Mouse (Mus musculus) adrenal gland, adult 18-20 months (tissue): ENCODE data around the gene Gm14326. TPM values are rescaled to one million over a fixed set of nuclear protein-coding genes. Genes with fewer than 3 reads are reported as not detected.
"Not testable (repeated sequence)": the region's sequence is repeated elsewhere in the genome, so short reads cannot be mapped to it uniquely, and the experiment has no call there.

Experiments used
- DNase-seq, 2 experiments: peaks; one replicate each; pipeline ENCODE4 v3.0.0; 2021 to 2022; ENCODE audit warnings: low spot score in 2 of 2
- long read RNA-seq, 2 experiments: library from polyadenylated mRNA; stranded (forward); transcript quantifications; one replicate each; pipeline ENCODE4 v2.0.0; 2021
- total RNA-seq, 2 experiments: library from RNA; stranded (reverse); gene quantifications; 1 replicate in 1 of 2; 2 replicates in 1 of 2; pipeline ENCODE4 v1.2.3; 2021

Gm14326 gene
- 10 to 100 TPM; 27.1 to 30.1 TPM for total RNA-seq
- long read RNA-seq, experiment 1, partial matches to known transcripts, result 0 of 4 reads
- long read RNA-seq, experiment 1, other reads (novel, unspliced or antisense), result 2 of 4 reads
- long read RNA-seq, experiment 2, transcript Gm14326-201 (4 exons, 767 nt), result major isoform, 9 of 17 reads
- long read RNA-seq, experiment 2, partial matches to known transcripts, result 0 of 17 reads
- long read RNA-seq, experiment 2, other reads (novel, unspliced or antisense), result 4 of 17 reads

DNA sequence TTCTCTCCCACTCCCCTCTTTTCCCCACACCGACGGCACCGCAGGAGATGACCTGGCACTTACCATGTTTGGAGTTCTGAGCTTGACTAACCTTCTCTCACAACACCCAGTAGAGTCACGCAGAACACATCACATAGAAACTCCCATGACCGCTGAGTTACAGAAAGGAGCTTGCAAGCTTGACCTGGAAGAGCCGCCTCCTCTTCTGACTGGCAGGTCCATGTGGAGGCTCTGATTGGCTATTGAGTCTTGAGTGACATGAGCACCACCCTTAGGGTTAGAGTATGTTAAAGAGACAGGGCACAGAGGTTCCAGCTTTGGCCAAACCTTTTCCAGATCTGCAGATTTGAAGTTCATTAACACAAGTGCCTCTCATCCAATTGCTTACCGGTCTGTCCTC is at the start of gene Gm14326:
TSS of gene Gm14326 (minus strand) at position 153 of the 400 bp plus-strand sequence.
- DNase-seq, result peak; percentile 67

- not testable (repeated sequence) for DNase-seq
These were observed 17.7 kb upstream of the Gm14326 start for GRCm38 (mm10) chr2:177974814-177975213.

DNA sequence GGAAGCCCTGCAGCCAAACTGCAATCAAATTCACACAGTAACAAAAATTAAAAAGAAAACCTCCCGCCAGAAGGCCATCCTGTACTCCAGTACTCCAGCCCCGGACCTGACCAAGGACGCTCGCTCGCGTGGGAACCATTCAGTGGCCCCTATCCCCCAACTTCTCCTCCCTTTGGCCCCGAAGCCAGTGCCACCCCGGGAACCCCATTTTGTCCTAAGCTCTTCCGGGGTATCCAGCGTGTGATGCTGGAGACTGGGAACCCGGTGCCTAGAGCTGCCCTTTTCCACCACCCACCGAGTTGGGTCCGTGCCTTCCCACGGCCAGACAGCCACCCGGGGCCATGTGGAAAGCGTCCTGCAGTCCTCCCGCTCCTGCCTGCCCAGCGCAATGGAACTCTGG is 363 bp downstream of the Gm14326 start:
- peak in 1 of 2 experiments; percentile 19 for DNase-seq

DNA sequence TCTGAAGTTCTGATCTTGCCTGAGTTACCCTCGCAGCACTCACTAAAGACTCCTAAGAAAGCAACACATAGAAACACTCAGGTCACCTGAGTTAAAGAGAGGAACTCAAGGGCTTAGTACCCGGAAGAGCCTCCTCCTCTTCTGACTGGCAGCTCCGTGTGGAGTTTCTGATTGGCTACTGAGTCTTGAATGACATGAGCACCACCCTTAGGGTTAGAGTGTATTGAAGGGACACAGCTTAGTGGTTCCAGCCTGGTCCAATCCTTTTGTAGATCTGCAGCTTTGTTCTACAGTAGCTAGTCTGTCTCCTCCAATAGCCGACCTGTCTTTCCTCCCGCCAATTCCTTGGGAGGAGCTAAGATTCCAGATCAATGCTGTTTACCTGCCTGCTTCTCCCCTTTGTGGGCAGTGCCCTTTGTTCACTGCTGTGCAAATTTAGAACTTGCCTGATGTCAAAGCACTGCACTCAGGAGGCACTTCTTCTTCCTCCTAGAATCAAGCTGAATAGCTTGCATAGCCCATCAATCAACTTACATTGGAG is 31.5 kb downstream of the Gm14326 start, which contains the start of gene Zfp972:
TSS of gene Zfp972 (minus strand) at position 51 of the 541 bp plus-strand sequence.
- not testable (repeated sequence) for DNase-seq

GRCm38 (mm10) chr2:177903276-177903675 is 53.8 kb downstream of the Gm14326 start:
- DNase-seq, result not testable (repeated sequence)

DNA sequence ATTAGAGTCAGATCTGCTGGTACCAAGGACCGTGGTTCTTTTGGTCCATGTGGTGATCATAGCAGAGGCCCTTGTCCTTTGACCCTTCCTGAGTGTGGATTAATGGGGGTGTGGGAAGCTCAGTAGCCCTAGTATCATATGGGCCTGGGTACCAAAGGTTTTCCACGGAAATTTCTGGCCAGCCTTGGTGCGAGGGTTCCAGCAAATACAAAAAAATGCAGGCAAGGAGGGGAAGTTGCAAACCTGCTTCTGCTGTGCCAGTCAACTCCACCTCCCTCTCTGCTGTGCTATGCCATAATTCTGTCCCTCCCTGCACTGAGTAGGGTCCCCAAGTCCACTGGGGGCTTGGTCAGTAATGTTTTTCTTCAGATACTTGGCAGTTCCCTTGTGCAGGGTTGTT is 58.9 kb downstream of the Gm14326 start:
- DNase-seq, result not testable (repeated sequence)

DNA sequence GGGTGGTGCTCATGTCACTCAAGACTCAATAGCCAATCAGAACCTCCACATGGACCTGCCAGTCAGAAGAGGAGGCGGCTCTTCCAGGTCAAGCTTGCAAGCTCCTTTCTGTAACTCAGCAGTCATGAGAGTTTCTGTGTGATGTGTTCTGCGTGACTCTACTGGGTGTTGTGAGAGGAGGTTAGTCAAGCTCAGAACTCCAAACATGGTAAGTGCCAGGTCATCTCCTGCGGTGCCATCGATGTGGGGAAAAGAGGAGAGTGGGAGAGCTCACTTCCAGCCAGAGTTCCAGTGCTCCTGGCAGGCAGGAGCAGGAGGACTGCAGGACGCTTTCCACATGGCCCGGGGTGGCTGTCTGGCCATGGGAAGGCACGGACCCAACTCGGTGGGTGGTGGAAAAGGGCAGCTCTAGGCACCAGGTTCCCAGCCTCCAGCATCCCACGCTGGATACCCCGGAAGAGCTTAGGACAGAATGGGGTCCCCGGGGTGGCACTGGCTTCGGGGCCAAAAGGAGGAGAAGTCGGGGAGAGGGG is 60.0 kb downstream of the Gm14326 start, which contains the start of gene Gm14327:
TSS of gene Gm14327 (plus strand) at position 51 of the 533 bp plus-strand sequence.
- DNase-seq, result not testable (repeated sequence)

DNA sequence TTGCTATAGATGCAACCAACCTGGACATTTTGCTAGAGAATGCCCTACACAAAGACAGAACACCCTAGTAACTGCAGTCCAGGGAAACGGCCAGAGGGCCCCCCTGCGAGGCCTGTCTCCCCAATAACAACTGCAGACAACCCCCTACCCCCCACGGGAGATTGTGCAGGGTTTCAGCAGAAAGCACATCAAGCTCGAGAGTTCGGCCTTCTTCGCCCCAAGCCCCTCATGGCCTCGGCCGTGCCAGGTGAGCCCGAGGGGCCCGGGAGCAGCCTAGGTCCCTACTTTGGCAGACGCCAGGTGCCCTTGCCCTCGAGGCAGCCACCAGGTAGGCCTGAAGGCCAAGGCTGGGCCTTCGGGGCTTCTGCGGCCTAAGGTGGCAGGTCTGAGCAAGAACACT is 69.4 kb downstream of the Gm14326 start:
- not testable (repeated sequence) for DNase-seq

Other genes starting within 250 kb of the Gm14326 start
- 10 to 100 TPM; 28.7 to 41.9 TPM for gene Gm14322, start 198.0 kb downstream of the Gm14326 start, total RNA-seq
- 100 to 1,000 TPM in 1 of 2 experiments, 10 to 100 TPM in 1; 90.6 to 173 TPM for gene Gm14325, start 117.0 kb downstream of the Gm14326 start, total RNA-seq
- 1 to 10 TPM; 5.7 to 6.9 TPM for gene Gm14327, start 60.2 kb downstream of the Gm14326 start, total RNA-seq
- gene Zfp972, start 31.7 kb downstream of the Gm14326 start, total RNA-seq, result 1 to 10 TPM; 1.2 to 2.4 TPM
- 10 to 100 TPM; 30.6 to 31.9 TPM for gene Zfp971, start 66.0 kb upstream of the Gm14326 start, total RNA-seq
- 10 to 100 TPM; 21.3 to 31.7 TPM for gene Zfp931, start 121.2 kb upstream of the Gm14326 start, total RNA-seq
- gene Phactr3, start 161.7 kb upstream of the Gm14326 start, total RNA-seq, result 1 to 10 TPM; 1.2 to 2.1 TPM